Mouse (Mus musculus): ENCODE results near the gene Calu.
"Not testable (repeated sequence)": the region's sequence is repeated elsewhere in the genome, so short reads cannot be mapped to it uniquely, and the experiment has no call there.

The Calu gene

DNA sequence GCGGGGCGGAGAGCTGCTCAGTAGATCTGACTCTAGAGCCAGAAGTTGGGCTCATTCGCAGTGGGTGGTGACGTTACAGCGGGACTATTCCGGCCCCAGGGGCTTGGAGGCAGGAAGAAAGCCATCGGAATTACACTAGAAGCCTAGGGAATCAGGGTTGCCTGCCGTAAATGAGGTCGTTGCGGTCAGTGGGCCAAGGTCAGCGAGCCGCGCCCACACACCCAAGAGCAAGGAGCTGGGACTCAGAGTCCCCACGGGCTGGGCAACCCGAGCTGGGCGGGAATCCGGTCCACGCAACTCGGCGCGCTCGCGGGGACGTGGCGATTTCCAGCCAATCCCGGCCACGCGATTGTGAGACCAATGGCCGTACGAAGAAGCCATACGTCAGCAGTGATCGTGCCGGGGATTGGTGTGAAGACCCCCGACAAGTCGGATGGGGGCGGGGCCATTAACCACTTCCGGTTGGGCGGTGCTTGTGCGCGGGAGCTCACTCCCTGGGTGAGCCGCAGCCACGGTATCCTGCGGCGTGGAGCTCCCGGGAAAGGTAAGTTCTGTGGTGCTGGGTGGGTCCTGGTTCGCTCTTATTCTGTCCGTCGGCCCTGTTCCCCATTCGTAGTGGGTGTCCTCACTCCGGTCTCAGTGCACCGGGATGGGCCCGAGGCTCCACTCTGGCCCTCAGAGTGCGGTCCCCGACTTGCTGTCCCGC, at the start of gene Calu:
Gene Calu, plus strand, starts transcription at position 405 of the 706 bp plus-strand sequence.
- DNase-seq (ENCODE audit: low spot score), result peak; percentile 100

DNA sequence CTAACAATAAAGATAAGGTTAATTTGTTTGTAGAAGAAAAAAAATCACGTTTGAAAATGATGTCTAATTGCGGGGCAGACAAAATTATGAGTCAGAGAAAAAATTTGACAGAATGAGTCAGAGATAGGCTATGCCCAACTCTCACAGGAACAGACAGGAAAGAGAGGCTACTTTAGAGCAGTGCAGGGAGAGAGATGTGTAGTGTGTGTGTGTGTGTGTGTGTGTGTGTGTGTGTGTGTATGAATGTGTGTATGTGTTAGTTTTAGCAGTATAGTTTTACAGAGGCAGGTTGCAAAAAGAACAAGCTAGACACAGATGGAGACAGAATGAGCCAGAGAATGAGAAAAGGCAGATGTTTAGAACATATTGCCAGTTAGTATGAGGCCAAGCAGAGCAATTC, 48.8 kb upstream of the Calu start:
- no peak for DNase-seq (ENCODE audit: low spot score)

DNA sequence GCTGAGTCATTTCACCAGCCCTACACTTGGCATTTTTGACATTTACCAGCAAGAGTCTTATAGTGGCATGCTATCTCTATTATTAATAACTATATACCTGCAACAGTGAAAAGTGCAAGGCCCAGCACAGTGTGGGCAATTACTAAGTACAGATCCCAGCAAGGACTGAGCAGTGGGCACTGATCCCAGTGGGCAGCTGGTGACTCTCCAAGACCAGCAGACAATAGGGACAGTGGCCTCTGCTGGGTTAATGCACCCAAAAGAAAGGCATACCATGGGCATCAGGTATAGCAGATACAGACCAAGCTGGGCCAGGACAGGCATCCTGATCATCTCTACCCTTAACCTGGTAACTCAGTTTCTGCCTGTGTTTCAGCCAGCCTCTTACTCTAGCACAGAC, 44.6 kb upstream of the Calu start:
- DNase-seq (ENCODE audit: low spot score), result no peak

DNA sequence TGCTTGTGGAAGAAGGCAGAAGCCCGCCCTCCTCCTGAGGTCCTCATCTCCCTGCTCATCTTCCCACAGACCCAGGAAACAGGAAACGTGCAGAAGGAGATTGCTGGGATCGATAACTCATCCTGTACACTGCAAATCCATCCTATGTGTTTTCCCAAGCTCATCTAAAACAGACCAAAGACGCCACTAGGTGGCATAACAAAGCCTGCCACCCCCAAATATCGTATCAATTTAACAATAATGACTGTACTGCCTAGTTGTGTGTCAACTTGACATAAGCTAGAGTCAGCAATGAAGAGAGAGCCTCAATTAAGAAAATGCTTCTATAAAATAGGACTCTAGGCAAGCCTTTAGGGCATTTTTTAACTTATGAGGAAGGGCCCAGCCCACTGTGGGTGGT, 44.1 kb upstream of the Calu start:
- no peak for DNase-seq (ENCODE audit: low spot score)

DNA sequence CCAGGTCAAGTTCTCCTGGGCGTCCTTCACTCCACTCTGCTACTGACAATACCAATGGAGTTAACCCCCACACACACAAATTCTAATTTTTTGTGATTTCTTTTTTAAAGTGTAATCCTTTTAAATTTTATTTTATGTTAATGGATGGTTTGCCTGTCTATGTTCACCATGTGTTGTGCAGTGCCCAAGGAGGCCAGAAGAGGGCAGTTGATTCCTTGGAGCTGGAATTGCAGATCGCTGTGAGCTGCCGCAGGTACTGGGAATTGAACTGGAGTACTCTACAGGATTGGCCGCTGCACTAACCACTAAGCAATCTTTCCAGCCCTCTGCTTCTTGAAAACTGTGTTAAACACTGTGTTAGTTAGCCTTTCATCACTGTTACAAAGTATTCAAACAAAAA, 42.4 kb upstream of the Calu start:
- DNase-seq (ENCODE audit: low spot score), result no peak

DNA sequence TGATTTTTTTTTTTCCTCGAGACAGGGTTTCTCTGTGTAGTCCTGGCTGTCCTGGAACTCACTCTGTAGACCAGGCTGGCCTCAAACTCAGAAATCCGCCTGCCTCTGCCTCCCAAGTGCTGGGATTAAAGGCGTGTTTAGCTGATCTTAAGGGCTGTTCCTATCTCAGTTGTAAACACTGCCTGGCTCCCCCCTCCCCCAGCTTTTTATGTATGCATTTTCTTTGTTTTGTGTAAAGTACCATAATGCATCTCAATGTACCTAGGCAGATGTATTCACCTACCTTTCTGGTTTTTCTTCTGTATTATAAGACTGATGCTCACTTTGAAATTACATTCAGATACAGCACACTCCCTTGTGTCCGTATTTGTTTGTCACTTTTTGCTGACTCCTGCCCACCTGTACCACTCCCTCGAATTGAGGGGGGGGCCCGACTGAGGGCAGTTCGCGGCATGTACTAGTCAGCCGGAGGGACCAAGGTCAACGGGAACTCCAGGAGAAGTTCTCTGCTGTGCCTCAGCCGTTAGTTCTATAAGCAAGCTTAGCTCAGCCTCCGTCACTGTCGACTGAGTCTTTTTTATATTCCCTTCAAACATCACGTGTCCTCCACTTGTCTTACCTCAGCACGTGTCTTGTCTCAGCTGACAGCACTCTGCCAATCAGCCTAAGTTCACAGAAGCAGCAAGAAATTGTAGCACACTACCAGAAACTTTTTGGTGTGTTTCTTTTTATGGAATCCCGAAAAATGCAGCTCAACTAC, 38.8 kb upstream of the Calu start:
- DNase-seq (ENCODE audit: low spot score), result no peak

DNA sequence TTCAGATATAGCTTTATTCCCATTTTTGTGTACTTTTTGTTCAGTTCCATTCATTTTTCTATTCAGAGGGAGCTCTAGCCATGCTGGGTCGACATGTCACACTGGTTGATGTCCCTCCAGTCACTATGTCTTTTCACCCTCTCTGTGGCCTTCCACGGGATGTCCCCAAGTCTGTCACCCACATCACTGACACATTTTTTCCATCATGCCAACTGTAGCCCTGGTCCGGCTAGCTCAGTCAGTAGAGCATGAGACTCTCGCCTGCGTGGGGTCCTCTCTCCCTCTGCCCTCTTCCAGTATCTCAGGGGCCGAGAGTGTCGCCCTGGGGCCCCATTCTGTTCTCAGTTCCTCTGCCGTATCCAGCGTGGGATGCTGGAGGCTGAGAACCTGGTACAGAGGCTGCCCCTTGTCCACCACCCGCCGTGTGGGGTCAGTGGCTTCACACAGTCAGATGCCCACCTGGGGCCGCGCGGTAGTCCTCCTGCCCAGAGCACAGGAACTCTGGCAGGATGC, 34.1 kb upstream of the Calu start:
- DNase-seq (ENCODE audit: low spot score), result no peak

DNA sequence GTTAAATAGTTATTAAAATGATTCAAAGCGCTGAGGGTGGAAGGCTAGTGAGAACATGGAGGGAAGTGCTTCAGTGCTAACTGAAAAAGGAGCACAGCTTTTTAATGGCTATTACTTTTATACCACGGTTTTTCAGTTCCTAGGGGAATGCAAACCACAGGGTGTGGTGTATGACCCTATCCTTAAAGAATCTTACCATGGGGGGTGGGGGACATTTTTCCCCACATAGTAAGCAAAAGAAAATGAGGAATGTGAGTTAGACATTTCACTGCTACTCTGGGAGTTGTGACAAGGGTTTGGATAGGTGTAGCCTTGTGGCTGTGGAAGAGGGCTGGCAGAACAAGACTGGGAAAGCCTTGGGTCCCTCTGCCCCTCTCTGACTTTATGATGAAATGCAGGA, 30.6 kb upstream of the Calu start:
- DNase-seq (ENCODE audit: low spot score), result no peak

DNA sequence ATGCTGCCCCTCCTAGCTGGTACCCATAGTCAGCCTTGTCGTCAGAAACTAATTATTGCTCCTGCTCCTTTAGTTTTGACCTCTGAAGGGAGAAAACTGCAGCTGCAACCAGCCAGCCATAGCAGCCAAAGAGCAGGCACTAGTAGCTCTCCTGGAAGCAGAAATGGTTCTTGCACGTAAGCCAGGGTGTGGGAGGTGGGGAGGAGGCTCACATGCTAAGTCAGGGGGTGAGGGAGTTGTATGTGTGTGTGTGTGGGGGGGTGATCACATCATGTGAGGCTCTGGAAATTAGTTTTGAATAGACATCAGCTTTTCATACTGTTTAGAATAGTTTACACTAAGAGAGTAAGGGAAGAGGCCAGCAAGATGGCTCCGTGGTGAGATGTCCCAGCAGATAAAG, 29.9 kb upstream of the Calu start:
- DNase-seq (ENCODE audit: low spot score), result no peak

DNA sequence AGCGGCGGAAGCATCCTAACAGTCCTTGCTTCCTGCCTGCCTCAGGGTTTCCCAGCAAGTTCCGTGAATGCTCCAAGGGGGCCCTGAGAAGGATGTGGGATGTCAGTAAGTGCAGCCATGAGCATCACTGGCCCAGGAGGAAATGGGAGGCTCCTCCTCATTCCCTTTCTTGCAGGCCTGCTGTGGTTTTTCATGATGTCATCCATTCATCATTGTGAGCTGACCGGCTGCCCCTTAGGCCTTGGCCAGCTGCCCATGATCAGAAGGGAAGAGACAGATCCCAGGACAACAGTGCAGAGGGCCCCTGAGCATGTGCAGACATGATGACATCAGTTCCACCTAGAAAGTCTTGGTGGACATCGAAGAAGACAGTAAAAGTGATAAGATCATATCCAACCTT, 29.0 kb upstream of the Calu start, which contains the start of gene Fam71f1:
Gene Fam71f1, plus strand, starts transcription at position 262 of the 400 bp plus-strand sequence.
- DNase-seq (ENCODE audit: low spot score), result peak; percentile 19

DNA sequence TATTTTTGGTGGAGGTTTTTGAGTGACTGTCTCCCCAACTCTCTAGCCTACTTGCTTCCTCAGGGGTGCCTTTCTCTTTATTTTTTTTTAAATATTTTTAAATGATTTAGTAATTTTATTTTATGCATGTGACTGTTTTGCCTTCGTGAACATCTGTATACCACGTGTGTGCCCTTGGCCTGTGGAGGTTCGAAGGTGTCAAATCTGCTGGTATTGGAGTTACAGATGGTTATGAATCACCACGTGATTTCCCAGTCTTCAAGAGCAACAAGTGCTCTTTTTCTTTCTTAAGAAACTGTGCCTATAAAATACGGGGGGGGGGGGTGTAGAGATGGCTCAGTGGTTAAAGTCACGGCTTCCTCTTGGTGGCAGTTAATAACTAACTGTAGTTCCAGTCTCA, 26.3 kb upstream of the Calu start:
- no peak for DNase-seq (ENCODE audit: low spot score)

DNA sequence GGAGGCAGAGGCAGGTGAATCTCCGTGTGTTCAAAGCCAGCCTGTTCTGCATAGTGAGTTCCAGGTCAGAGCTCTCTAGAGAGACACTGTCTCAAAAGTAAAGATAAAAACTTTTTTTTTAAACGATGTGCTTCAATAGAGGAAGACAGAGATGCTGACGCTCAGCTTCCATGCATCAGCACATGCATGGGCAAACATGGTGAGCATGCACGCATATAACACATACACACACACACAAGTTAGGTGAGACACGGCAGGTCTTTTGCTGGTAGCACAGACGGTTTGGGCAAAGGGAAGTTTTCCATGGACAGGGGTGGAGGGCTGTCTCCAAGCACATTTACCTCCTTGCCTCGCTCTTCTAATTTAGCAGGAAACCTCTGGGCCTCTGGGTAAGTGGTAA, 25.7 kb upstream of the Calu start:
- no peak for DNase-seq (ENCODE audit: low spot score)

DNA sequence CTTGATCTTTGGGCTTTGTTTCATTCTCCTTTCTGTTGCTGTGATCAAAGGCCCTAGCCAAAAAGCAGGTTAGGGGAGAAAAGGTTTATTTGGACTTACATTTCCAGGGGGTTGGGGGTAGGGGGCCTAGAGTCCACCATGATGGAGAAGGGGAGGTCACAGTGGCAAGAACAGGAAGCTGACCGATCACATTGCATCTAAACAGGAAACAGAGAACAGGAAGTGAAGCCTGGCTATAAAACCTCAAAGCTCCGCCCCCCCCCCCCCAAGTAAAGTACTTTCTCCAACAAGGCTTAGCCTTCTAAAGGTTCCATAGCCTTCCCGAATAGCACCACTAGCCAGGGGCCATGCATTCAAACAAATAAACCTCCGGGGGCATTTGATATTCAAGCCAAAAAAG, 25.1 kb upstream of the Calu start:
- no peak for DNase-seq (ENCODE audit: low spot score)

DNA sequence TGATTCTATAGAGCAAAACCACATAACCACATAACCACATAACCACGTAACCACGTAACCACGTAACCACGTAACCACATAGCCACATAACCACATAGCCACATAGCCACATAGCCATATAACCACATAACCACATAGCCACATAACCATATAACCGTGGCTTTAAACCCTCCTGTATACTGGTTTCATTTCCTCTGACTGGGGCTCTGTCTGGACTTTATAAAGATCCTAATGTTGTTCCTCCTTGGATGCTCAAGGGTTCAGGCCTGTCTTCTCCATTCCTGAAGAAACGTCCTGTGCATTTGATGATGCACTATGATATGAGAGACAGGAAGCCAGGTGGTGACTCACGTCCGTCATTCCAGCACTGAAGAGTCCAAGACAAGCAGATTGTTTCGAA, 20.9 kb upstream of the Calu start:
- DNase-seq (ENCODE audit: low spot score), result no peak

DNA sequence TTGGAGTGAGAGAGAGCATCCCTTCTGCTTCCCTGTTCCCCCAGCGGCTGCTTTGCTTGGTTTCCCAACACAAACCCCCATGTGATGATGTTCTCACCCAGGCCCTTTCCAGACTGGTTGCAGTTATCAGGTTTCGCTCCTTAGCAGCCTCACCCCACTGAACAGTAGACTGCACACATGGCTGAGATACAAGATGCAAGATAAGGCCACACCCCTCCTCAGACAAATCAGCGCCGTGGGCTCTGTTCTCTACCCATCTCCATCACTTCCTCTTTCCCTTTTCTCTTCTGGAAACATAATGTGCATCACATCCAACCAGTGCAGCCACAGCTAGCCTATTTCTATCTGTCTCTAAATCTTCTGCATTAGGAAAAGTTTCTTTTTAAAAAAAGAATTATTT, 18.4 kb upstream of the Calu start:
- DNase-seq (ENCODE audit: low spot score), result no peak

DNA sequence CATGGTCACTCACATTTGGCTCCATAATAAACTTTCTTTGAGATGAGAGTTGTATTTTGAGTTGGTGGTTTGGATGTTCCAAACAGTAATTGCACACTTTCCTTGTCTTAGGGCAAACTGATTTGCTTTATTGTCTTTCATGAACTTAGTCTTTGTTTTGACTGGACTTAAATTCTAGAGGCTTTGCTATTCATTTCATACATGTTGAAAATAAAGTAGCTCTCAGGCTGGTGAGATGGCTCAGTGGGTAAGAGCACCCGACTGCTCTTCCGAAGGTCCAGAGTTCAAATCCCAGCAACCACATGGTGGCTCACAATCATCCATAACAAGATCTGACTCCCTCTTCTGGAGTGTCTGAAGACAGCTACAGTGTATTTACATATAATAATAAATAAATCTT, 1.4 kb upstream of the Calu start:
- not testable (repeated sequence) for DNase-seq (ENCODE audit: low spot score)

DNA sequence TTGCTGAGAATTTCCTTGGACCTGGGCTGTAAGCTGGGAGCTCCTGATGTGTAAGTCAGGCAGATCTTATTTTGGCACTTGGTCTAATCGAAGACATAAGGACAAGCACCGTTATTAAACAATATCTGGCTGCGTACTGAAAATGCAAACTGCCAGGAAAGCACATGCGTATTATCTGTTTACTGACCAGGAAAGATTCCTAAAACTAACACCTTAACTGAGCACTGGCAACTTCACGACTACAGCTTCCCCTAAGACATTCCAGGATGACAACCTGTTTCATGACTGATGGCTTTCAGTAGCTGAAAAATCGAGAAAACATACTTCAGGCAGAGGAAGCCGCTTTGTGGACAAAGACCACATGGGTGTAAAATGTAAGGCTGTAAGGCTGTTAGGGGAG, 680 bp upstream of the Calu start:
- DNase-seq (ENCODE audit: low spot score), result no peak

DNA sequence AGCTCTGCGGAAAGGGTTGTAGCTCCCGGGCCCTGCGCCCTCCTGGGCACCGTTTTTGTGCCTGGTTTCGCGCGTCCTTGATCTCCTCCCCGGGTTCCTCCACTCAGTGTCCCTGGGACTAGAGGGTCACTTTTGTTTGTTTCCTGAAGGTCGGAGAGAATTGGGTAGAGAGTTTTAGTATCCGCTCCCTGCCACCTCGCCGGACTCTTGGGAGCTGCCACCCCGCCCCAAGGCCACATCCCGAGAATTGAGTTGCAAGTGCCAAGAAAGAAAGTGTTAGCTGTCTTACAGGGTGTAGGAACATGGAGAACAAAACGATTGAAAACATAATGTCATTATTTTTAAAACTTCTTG, 479 bp downstream of the Calu start:
- DNase-seq (ENCODE audit: low spot score), result peak; percentile 17

DNA sequence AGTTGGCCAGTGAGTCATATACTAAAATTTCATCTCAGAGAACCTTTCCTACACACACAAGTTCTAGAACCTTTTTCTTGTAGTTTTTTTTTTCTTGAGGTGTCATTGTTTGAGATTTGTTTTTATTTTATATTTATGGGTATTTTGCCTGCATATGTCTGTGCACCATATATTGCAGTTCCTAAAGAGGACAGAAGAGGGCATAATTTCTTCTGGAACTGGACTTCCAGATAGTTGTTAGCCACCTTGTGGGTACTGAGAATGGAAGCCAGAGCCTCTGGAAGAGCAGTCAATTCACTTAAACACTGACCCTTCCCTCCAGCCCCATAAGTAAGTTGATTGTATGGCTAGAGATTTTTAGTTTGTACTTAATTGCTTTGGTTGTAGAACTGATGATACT, 3.7 kb downstream of the Calu start:
- no peak for DNase-seq (ENCODE audit: low spot score)

DNA sequence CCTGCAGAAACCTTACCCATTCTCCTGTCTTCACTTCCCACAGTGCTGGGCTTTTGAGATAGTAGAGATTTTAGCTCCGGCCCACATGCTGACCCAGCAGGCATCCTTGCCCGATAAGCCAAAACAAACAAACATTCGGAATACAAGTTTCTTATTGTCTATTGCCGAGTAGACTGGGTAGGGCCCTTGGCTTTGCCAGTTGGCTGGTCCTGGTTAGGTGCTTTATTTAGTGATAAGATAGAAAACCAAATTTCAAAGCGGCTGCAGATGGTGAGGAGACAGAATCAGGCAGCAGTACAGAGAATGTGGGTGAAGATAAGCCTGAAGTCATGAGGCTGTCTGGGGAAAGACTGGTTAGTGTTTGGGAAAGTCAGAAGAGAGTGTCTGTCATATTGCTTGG, 4.9 kb downstream of the Calu start:
- no peak for DNase-seq (ENCODE audit: low spot score)

DNA sequence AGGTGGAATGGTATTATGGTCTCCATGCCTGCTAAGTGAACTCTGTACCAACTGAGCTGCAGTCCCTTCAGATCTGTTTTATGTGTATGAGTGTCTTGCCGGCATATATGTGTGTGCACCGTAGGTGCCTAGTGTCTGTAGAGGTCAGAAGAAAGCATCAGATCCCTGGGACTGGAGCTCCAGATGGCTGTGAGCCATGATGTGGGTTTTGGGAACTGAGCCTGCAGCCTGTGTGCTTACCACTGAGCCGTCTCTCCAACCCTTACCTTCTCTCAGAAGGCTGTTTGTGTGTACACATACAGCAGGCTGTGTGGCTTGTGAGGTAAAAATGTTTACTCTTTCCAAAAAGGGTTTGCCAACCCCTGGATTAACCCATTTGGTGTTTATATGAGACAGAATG, 11.5 kb downstream of the Calu start:
- no peak for DNase-seq (ENCODE audit: low spot score)

DNA sequence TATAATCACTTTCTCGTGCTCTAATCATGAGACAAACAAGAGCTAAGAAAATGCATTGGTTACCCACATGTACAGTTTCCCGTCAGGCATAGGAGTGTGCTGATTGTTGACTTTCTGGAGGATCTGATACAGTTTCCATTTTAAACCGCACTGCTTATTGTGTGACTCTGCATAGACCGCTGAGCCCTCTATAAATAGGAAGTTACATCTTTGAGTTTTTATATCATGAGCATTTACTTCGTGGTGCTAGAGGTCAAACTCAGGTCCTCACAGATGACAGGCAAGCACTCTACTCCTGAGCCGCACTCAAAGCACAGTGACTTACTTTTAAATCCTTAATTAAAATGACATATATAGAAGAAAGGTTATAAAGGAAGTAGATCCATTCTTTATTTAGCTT, 12.3 kb downstream of the Calu start:
- DNase-seq (ENCODE audit: low spot score), result no peak

DNA sequence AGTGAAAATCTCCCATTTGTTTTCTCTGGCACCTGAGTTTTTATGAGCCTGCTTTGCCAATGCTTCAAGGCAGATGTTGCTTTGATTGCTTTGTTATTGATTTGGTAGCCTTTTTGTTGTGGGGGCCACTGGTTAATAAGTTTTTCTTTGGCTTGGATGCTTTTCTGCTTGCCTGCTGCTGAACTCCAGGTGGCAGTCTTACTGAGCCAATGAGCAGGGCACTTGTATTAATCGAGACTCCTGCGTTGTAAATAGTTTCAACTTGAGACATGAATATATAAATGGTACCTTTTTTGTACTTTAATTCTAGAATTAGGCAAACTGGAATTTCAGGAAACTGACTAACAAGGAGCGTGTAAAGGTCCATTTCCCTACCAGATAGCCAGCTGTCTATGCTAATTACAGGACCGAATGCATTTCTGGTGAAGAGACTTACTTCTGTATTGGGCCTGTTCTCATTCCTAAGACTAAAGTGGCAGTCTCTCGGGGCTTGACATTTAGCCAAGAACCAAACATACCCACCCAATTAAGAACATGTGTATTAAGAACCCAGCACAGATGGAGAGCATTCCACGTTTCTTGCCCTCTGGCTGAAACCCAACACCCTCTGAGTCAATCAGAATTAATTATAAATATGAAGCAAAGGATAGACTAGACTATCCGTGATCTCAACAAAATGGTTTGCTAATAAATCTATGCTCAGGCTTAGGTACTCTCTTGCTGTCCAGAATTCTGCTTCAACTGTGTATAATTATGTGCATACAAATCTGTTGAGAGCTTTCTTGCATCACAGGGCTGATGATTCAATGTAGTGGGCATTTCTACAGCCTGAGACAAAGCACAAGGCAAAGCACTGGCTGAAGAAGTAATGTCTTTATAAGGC, 14.6 kb downstream of the Calu start:
- peak; percentile 35 for DNase-seq (ENCODE audit: low spot score)
